In the genomic region with DNA sequence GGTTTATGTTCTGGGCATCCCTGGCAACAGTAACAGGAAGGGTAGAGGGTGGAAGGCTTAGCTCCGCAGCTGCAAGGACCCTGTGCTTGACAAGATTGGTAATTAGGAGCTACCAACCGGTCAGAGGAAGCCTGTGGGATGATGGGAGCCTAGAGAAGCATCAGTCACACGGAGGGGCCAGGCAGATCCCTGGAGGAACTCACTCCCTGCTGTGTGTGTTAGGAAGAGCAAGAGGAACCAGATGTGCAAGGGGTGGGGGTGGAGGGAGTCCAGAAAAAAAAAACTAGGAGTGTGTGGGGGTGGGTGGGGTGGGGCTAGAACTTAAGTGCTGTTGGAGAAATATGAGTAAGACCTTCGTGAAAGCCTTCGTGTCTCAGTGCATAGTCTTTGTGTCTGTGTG, we compare ENCODE assay signal across 17 mouse cellular contexts. TPM values are rescaled to one million over a fixed set of nuclear protein-coding genes. Genes with fewer than 3 reads are reported as not detected.
DNase-seq lines count a peak whose midpoint lies in the region; ATAC-seq and TF ChIP-seq lines count a peak whose summit lies in the region.
"Had no signal": no experiment of that assay in that cellular context is flagged by ENCODE, and none has a peak within 500 bp of the region (broad histone marks: within the 10 kb centered on the region; RNA-seq: fewer than 3 reads in every experiment).

No protein-coding gene starts in this region.

- H3K27ac ChIP-seq in midbrain, embryonic 11.5 days (ENCODE audit: low read depth, low read length), result no peak overlapping the region
- no peak overlapping the region for H3K27ac ChIP-seq in midbrain, postnatal 0 days (ENCODE audit: low read depth, low read length)
- H3K27ac ChIP-seq in embryonic facial prominence, embryonic 13.5 days, result peak overlapping the region; percentile 89
- peak overlapping the region; percentile 71; the same call in 1 of the 2 replicates for H3K27ac ChIP-seq in midbrain, embryonic 14.5 days (replicated peaks; ENCODE audit: low read depth, low read length)
- H3K27ac ChIP-seq: liver, embryonic 14.5 days had no signal

- no peak for TF ChIP-seq CTCF in midbrain, postnatal 0 days (IDR thresholded peaks at IDR 0.05)

- no peak overlapping the region for H3K4me2 ChIP-seq in midbrain, embryonic 11.5 days
- H3K4me2 ChIP-seq in midbrain, postnatal 0 days (ENCODE audit: low read depth, low read length, poor library complexity, severe bottlenecking), result no peak overlapping the region
- no peak overlapping the region for H3K4me2 ChIP-seq in embryonic facial prominence, embryonic 13.5 days
- H3K4me2 ChIP-seq in midbrain, embryonic 14.5 days (ENCODE audit: low read length), result no peak overlapping the region
- H3K4me2 ChIP-seq: heart, embryonic 15.5 days had no signal

- DNase-seq in midbrain, embryonic 11.5 days (ENCODE audit: low spot score, missing footprints), result peak; percentile 81
- DNase-seq in midbrain, postnatal 0 days (ENCODE audit: low spot score), result no peak
- DNase-seq in NIH3T3 (ENCODE audit: low read depth), result peak; percentile 83
- no peak for DNase-seq in midbrain, embryonic 14.5 days
- DNase-seq in ovary, postnatal 36 days (ENCODE audit: low spot score), result no peak
- no peak for DNase-seq in heart, adult 8-10 months (ENCODE audit: low spot score)
- DNase-seq: adrenal gland, postnatal 10 days; cerebellum, postnatal 10 days; lung, postnatal 10 days; thymus, postnatal 14 days had no signal

- peaks cover 27% of the 10 kb centered on the region for H3K4me1 ChIP-seq in midbrain, embryonic 11.5 days (ENCODE audit: control insufficient read depth, insufficient read depth, low read length)
- peaks cover 8% of the 10 kb centered on the region; the same call in 1 of the 2 replicates for H3K4me1 ChIP-seq in midbrain, postnatal 0 days (ENCODE audit: insufficient read depth, low read length)
- H3K4me1 ChIP-seq in embryonic facial prominence, embryonic 13.5 days, result peaks cover 81% of the 10 kb centered on the region
- H3K4me1 ChIP-seq in midbrain, embryonic 14.5 days (ENCODE audit: control insufficient read depth, insufficient read depth, low read length), result peaks cover 38% of the 10 kb centered on the region

- no peaks in the 10 kb centered on the region for H3K9me3 ChIP-seq in midbrain, embryonic 11.5 days (ENCODE audit: control insufficient read depth, low read length)
- H3K9me3 ChIP-seq in midbrain, postnatal 0 days (ENCODE audit: low read length), result no peaks in the 10 kb centered on the region
- H3K9me3 ChIP-seq in embryonic facial prominence, embryonic 13.5 days, result no peaks in the 10 kb centered on the region
- no peaks in the 10 kb centered on the region for H3K9me3 ChIP-seq in midbrain, embryonic 14.5 days (ENCODE audit: control insufficient read depth, low read length)
- H3K9me3 ChIP-seq: heart, embryonic 15.5 days had no signal

- no peak overlapping the region for H3K9ac ChIP-seq in midbrain, embryonic 11.5 days (ENCODE audit: low read length)
- H3K9ac ChIP-seq in midbrain, postnatal 0 days (replicated peaks; ENCODE audit: low read length, poor library complexity, severe bottlenecking), result no peak overlapping the region
- H3K9ac ChIP-seq in embryonic facial prominence, embryonic 13.5 days, result no peak overlapping the region
- no peak overlapping the region for H3K9ac ChIP-seq in midbrain, embryonic 14.5 days (replicated peaks; ENCODE audit: low read length)
- H3K9ac ChIP-seq: heart, embryonic 15.5 days; liver, embryonic 14.5 days had no signal

- H3K4me3 ChIP-seq in midbrain, embryonic 11.5 days (ENCODE audit: low read depth, low read length), result no peak overlapping the region
- H3K4me3 ChIP-seq in midbrain, postnatal 0 days (ENCODE audit: low read depth, low read length), result no peak overlapping the region
- no peak overlapping the region for H3K4me3 ChIP-seq in embryonic facial prominence, embryonic 13.5 days
- no peak overlapping the region for H3K4me3 ChIP-seq in midbrain, embryonic 14.5 days (replicated peaks; ENCODE audit: low read depth, low read length)
- H3K4me3 ChIP-seq: heart, embryonic 15.5 days had no signal

- H3K36me3 ChIP-seq in midbrain, embryonic 11.5 days (ENCODE audit: control insufficient read depth, insufficient read depth, low read length), result no peaks in the 10 kb centered on the region
- no peaks in the 10 kb centered on the region for H3K36me3 ChIP-seq in midbrain, postnatal 0 days (ENCODE audit: insufficient read depth, low read length)
- H3K36me3 ChIP-seq in embryonic facial prominence, embryonic 13.5 days, result no peaks in the 10 kb centered on the region
- H3K36me3 ChIP-seq in midbrain, embryonic 14.5 days (ENCODE audit: control insufficient read depth, insufficient read depth, low read length), result no peaks in the 10 kb centered on the region
- H3K36me3 ChIP-seq: heart, embryonic 15.5 days had no signal

- 23% methylated on average over 5 of the region's 5 CpGs for WGBS in midbrain, embryonic 11.5 days
- 34% methylated on average over 5 of the region's 5 CpGs for WGBS in midbrain, postnatal 0 days
- WGBS in embryonic facial prominence, embryonic 13.5 days, result 3% methylated on average over 5 of the region's 5 CpGs
- 38% methylated on average over 5 of the region's 5 CpGs for WGBS in midbrain, embryonic 14.5 days

- no peak for ATAC-seq in midbrain, embryonic 11.5 days (ENCODE audit: low FRiP score)
- no peak for ATAC-seq in midbrain, postnatal 0 days (ENCODE audit: low FRiP score)
- ATAC-seq in embryonic facial prominence, embryonic 13.5 days (ENCODE audit: insufficient number of reproducible peaks, insufficient read depth, low FRiP score, low TSS enrichment, low read depth), result no peak
- ATAC-seq in midbrain, embryonic 14.5 days (ENCODE audit: low FRiP score, low TSS enrichment), result no peak

- no peaks in the 10 kb centered on the region for H3K27me3 ChIP-seq in midbrain, embryonic 11.5 days (ENCODE audit: control insufficient read depth, insufficient read depth, low read length)
- H3K27me3 ChIP-seq in midbrain, postnatal 0 days (ENCODE audit: insufficient read depth, low read length), result no peaks in the 10 kb centered on the region
- no peaks in the 10 kb centered on the region for H3K27me3 ChIP-seq in embryonic facial prominence, embryonic 13.5 days
- no peaks in the 10 kb centered on the region for H3K27me3 ChIP-seq in midbrain, embryonic 14.5 days (ENCODE audit: control insufficient read depth, insufficient read depth, low read length)
- H3K27me3 ChIP-seq: heart, embryonic 15.5 days had no signal

RNA-seq across cellular contexts. Expression of a gene that starts 36.0 kb away (rescaled TPM):
- not detected in 2 replicates for polyA plus RNA-seq in midbrain, embryonic 11.5 days (2014; fragmentation: Nextera tagmentation; extraction: Ambion mirVana)
- total RNA-seq in midbrain, postnatal 0 days (2014; rRNA removed), result not detected in 2 replicates
- not detected in 2 replicates for polyA plus RNA-seq in midbrain, postnatal 0 days (2015; fragmentation: Nextera tagmentation; extraction: Ambion mirVana)
- polyA plus RNA-seq in embryonic facial prominence, embryonic 13.5 days (2015; fragmentation: Nextera tagmentation; extraction: Ambion mirVana), result not detected in 2 replicates
- not detected in 2 replicates for polyA plus RNA-seq in midbrain, embryonic 14.5 days (2014; fragmentation: Nextera tagmentation; extraction: Ambion mirVana)
- total RNA-seq in heart, adult 8-10 months (2022), result under 1 TPM in 2 of 4 experiments, not detected in 2; 0.09 to 0.19 TPM

RNA-seq across cellular contexts. Expression of a gene that starts 48.0 kb away (rescaled TPM):
- polyA plus RNA-seq in midbrain, embryonic 11.5 days (2014; fragmentation: Nextera tagmentation; extraction: Ambion mirVana), result not detected in 2 replicates
- 0.16 and 0.42 TPM in 2 replicates for total RNA-seq in midbrain, postnatal 0 days (2014; rRNA removed)
- polyA plus RNA-seq in midbrain, postnatal 0 days (2015; fragmentation: Nextera tagmentation; extraction: Ambion mirVana), result 0.39 and 0.80 TPM in 2 replicates
- polyA plus RNA-seq in embryonic facial prominence, embryonic 13.5 days (2015; fragmentation: Nextera tagmentation; extraction: Ambion mirVana), result 0.15 TPM in 1 of 2 replicates, not detected in the other
- polyA plus RNA-seq in midbrain, embryonic 14.5 days (2014; fragmentation: Nextera tagmentation; extraction: Ambion mirVana), result not detected in 2 replicates
- under 1 TPM in 1 of 4 experiments, not detected in 3; 0.19 TPM for total RNA-seq in heart, adult 8-10 months (2022)
- total RNA-seq: gastrocnemius, postnatal 4 days; left cerebral cortex, postnatal 25 days had no signal
- polyA plus RNA-seq: kidney, embryonic 16.5 days; liver, embryonic 14.5 days; stomach, embryonic 14.5 days had no signal

RNA-seq across cellular contexts. Expression of a gene that starts 56.1 kb away (rescaled TPM):
- 73.2 and 79.9 TPM in 2 replicates for polyA plus RNA-seq in midbrain, embryonic 11.5 days (2014; fragmentation: Nextera tagmentation; extraction: Ambion mirVana)
- total RNA-seq in midbrain, postnatal 0 days (2014; rRNA removed), result 360 and 399 TPM in 2 replicates
- polyA plus RNA-seq in midbrain, postnatal 0 days (2015; fragmentation: Nextera tagmentation; extraction: Ambion mirVana), result 96.4 and 96.6 TPM in 2 replicates
- polyA plus RNA-seq in embryonic facial prominence, embryonic 13.5 days (2015; fragmentation: Nextera tagmentation; extraction: Ambion mirVana), result 57.8 and 66.7 TPM in 2 replicates
- polyA plus RNA-seq in midbrain, embryonic 14.5 days (2014; fragmentation: Nextera tagmentation; extraction: Ambion mirVana), result 195 and 282 TPM in 2 replicates
- total RNA-seq in heart, adult 8-10 months (2022), result 100 to 1,000 TPM in 2 of 4 experiments, 10 to 100 TPM in 2; 87.6 to 108 (median 101) TPM

Comparison
In these comparisons a context has a peak if more than half of its experiments do, and no peak if none do; other contexts are left out.
1. DNase-seq: peak in midbrain, embryonic 11.5 days (single experiment) and NIH3T3 (single experiment); none in midbrain, postnatal 0 days (single experiment), midbrain, embryonic 14.5 days (single experiment), ovary, postnatal 36 days (single experiment) and heart, adult 8-10 months (single experiment).
2. H3K27ac ChIP-seq: peak in embryonic facial prominence, embryonic 13.5 days (single experiment) and midbrain, embryonic 14.5 days (single experiment); none in midbrain, embryonic 11.5 days (single experiment) and midbrain, postnatal 0 days (single experiment).